Mouse (Mus musculus): ENCODE results near the gene Armcx3. TPM values are rescaled to one million over a fixed set of nuclear protein-coding genes. Genes with fewer than 3 reads are reported as not detected.
"Not testable (repeated sequence)": the region's sequence is repeated elsewhere in the genome, so short reads cannot be mapped to it uniquely, and the experiment has no call there.

The Armcx3 gene
- polyA plus RNA-seq, 1 experiment from 2014 or later = 62.5 TPM

DNA sequence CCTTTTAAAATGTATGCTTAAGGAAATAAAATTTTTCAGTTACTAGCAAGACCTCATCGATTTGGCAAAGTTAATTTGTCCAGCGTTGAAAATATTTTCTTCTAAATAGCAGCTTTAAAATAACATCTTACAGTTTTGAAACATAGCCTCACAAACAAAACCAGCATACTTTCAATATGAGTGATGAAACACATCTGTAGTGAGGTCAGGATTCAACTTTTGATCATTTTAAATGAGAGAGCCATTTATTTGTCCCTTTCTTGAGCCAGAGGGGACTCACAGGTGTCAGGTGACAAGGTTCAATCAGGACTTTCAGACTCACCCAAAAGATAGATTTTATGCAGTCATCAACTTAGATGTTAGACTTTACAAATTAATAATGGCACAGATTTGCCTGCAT, 4.5 kb upstream of the Armcx3 start:
- Histone ChIP-seq H3K9me3 (no peaks in the 10 kb centered on the region), H3K36me3 (no peaks in the 10 kb centered on the region), H3K4me2 (no peak overlapping the region), H3K27ac (no peak overlapping the region), H3K27me3 (peaks cover 29% of the 10 kb centered on the region), H3K4me3 (no peak overlapping the region), H3K4me1 (peaks cover 11% of the 10 kb centered on the region; the same call in 1 of the 2 replicates), H3K9ac (no peak overlapping the region)
- WGBS = 47% methylated on average over 2 of the region's 2 CpGs
- ATAC-seq (ENCODE audit: insufficient number of reproducible peaks, insufficient read depth, low FRiP score, low TSS enrichment, low read depth) = no peak

DNA sequence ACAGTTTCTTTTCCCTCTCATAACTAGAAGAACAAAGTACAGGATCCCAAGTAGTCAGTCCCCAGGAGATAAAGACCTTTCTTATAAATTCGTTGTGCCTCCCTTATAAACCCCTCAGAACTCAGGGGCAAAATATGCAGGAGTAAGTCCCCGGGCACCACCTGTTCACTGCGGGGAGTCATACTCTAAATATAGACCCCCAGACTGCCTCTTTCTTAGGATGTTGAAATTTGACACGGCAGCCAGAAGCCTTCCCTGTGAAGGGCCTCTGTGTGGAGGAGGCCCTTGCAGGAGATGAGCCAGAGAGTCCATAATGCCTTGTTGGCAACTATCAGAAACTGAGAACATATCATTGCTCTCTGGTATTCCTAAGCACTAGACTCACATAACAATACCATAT, 3.8 kb upstream of the Armcx3 start:
- WGBS = 35% methylated on average over 4 of the region's 4 CpGs

DNA sequence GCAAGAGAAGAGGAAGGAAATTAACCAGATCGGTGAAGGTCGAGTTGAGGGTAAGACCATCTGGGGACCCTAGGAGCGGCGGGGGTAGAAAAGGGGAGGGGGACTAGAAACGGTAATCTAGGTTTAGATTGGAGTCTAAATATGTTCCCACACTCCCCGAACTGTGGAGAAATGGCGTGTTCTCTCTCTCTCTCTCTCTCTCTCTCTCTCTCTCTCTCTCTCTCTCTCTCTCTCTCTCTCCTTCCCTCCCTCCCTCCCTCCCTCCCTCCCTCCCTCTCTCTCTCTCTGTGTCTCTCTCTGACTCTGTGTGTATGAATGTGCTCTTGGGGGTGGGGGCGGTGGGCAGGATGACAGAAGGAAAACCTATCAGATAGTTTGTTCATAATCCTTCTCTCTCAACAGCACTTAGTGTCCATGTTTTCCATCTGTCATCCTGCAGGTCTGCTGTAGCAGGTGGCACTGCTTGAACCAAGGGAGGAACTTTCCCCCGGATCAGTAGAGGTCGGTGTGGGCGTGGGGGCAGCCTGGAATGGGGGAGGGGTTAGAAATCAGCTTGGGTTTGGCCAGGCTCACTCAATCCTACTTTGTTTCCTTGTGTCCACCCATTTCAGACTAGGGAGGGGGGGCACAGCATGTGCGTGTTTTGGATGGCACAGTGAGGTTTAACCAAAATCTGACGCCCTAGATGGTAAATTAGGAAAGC, 1.0 kb downstream of the Armcx3 start:
- Histone ChIP-seq H3K27ac (peak overlapping the region; percentile 64; the same call in 1 of the 2 replicates), H3K4me2 (peak overlapping the region; percentile 58), H3K36me3 (no peaks in the 10 kb centered on the region), H3K4me3 (peak overlapping the region; percentile 60), H3K9me3 (no peaks in the 10 kb centered on the region), H3K4me1 (peaks cover 10% of the 10 kb centered on the region), H3K27me3 (peaks cover 17% of the 10 kb centered on the region), H3K9ac (peak overlapping the region; percentile 77)
- ATAC-seq (ENCODE audit: insufficient number of reproducible peaks, insufficient read depth, low FRiP score, low TSS enrichment, low read depth) = no peak
- WGBS = 19% methylated on average over 13 of the region's 13 CpGs

More for the DNA sequence above, 3.8 kb upstream of the Armcx3 start:
- Histone ChIP-seq H3K27me3 (peaks cover 29% of the 10 kb centered on the region), H3K9ac (no peak overlapping the region), H3K9me3 (no peaks in the 10 kb centered on the region), H3K4me3 (no peak overlapping the region), H3K27ac (no peak overlapping the region), H3K4me1 (peaks cover 11% of the 10 kb centered on the region), H3K4me2 (no peak overlapping the region), H3K36me3 (no peaks in the 10 kb centered on the region)
- ATAC-seq (ENCODE audit: insufficient number of reproducible peaks, insufficient read depth, low FRiP score, low TSS enrichment, low read depth) = no peak

DNA sequence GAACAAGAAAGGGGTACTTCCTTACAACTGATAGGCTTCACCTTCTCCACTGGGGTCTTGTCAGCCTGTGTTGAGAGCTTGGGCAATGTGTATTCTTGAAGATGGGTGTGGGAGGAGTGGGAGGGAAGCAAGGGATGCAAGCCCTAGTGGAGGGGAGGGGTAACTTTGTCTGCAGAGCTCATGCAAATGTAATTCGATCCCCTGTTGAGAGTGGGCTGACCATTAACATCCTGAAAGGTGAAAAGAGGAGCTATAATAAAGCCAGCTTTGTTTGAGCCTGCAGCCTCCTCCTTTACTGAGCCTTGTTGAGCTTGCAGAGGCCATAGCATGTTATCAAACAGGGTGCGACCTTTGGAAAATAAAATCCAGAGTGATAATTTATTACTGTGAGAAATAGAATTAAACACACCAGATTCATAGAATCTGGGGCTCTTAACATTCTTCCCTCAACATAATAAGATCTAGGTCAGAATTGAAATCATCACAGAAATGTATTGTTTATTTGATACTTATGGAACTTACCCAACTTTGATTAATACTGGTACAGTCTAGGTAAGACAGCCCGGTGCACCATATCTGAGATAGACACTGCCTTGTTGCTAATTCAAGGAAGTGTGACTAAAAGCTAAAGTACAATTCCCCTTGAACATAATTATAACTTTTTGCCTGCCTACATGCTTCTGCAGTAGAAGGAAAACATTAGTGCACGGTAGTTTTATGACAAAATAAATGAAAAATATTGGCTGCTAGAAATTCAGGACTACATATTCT, 7.2 kb downstream of the Armcx3 start:
- H3K4me1 ChIP-seq; H3K4me2 ChIP-seq; H3K27ac ChIP-seq; H3K27me3 ChIP-seq; H3K9me3 ChIP-seq; H3K4me3 ChIP-seq; ATAC-seq (ENCODE audit: insufficient number of reproducible peaks, insufficient read depth, low FRiP score, low TSS enrichment, low read depth); H3K9ac ChIP-seq; H3K36me3 ChIP-seq: not testable (repeated sequence)
- 41% methylated on average over 4 of the region's 4 CpGs for WGBS

DNA sequence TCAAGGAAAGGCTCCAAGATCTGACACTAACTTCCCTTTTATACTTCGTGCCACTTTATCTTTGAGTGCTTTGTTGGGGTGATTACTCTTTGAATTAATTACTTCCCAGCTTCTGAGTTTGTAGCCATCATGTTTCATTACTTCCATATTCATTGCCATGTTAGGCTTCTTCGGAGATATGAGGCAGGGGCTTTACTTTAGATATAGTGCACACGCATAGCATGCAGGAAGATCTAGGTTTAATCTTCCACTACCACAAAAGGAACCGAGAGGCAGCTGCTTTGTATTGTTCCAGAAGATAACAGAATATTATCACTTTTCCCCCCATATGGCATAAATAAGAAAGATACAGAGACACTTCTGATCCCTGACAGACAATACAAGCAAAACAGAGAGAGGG, 31.3 kb downstream of the Armcx3 start:
- Histone ChIP-seq H3K4me1 (no peaks in the 10 kb centered on the region), H3K4me3 (no peak overlapping the region), H3K27me3 (peaks cover 14% of the 10 kb centered on the region), H3K4me2 (no peak overlapping the region), H3K27ac (no peak overlapping the region), H3K9ac (no peak overlapping the region), H3K36me3 (no peaks in the 10 kb centered on the region), H3K9me3 (no peaks in the 10 kb centered on the region)
- ATAC-seq (ENCODE audit: insufficient number of reproducible peaks, insufficient read depth, low FRiP score, low TSS enrichment, low read depth) = no peak
- WGBS = 81% methylated on average over 4 of the region's 4 CpGs

DNA sequence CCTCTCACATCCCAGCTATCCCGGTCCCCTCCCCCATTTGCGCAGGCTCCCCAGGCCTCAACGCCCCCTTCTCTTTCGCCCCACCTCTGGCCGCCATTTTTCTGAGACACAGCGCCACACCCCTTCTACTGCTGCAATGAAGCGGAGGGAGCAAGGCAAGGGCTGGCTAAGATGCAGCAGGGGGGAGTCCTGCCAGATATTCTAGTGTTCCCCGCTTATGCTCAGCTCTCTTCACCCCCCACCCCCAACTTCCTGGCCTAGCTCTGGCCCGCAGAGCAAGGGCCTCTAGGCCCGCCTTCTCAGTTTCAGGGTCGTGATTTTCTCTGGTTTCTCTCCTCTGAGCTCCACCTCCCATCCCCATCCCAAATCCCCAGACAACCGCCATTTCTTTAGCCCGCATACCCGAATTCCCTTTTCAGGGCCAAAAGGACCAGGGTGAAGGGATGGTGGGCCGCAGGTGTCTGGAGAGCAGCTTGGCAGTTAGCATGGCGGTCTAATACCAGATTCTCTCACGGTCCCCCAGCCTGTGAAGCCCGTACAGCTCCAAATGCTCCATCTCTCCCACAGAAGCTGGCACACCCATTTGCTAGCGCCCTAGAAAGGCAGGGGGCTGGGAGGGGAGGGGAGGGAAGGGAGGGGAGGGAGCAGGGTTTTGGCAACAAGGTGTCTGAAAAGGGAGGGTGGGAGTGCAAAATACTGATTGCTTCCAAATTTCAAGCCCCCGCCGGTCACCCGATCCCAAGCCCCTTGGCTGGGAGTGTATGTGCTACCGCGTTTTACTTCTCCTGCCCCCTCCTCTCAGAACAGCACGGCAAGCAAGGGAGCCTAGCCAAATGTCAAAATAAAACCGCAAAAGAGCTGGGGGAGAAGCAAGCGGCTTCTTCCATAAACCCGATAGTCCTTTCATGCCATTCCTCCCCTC, 51.7 kb downstream of the Armcx3 start:
- peaks cover 54% of the 10 kb centered on the region for H3K27me3 ChIP-seq

DNA sequence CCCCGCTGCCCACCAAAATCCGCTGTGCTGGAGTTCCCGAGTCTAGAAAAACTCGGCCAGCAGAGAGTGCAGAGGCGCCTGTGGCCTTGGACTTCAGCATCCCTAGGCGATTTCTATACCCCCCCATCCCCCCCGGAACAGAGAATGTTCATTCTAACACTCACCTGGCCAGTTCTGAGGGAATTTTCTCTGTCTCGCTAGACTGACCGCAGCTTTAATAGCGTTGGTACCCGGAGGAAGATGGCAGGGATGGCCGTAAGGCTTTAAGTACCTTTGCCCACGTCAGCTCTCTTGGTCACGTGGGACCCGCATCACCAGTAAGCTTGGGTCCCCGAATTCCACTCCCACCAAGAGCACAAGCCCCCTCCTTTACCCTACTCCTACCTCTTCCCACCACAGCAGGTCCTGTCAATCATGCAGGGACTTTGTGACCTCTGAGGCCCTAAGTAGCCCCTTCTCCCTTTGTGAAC, 52.4 kb downstream of the Armcx3 start, which contains the start of gene Armcx2:
TSS of gene Armcx2 (minus strand) at position 467 of the 470 bp plus-strand sequence.
- Histone ChIP-seq H3K9me3 (no peaks in the 10 kb centered on the region), H3K9ac (peak within 1 kb of the TSS; percentile 74), H3K27me3 (peaks cover 54% of the 10 kb centered on the region), H3K4me3 (peak within 1 kb of the TSS; percentile 60), H3K4me1 (no peaks in the 10 kb centered on the region), H3K27ac (peak within 1 kb of the TSS; percentile 83), H3K4me2 (peak within 1 kb of the TSS; percentile 59), H3K36me3 (peaks cover 22% of the 10 kb centered on the region)
- peak; percentile 76 for ATAC-seq (ENCODE audit: insufficient number of reproducible peaks, insufficient read depth, low FRiP score, low TSS enrichment, low read depth)
- WGBS = 23% methylated on average over 16 of the region's 16 CpGs

More for the DNA sequence above, 51.7 kb downstream of the Armcx3 start:
- peak; percentile 74 for ATAC-seq (ENCODE audit: insufficient number of reproducible peaks, insufficient read depth, low FRiP score, low TSS enrichment, low read depth)
- peak overlapping the region; percentile 60 for H3K4me3 ChIP-seq
- H3K9ac ChIP-seq = peak overlapping the region; percentile 74
- peak overlapping the region; percentile 83 for H3K27ac ChIP-seq
- 24% methylated on average over 28 of the region's 28 CpGs for WGBS
- H3K9me3 ChIP-seq = no peaks in the 10 kb centered on the region
- peaks cover 22% of the 10 kb centered on the region for H3K36me3 ChIP-seq
- H3K4me2 ChIP-seq = peak overlapping the region; percentile 59
- H3K4me1 ChIP-seq = no peaks in the 10 kb centered on the region

Small RNAs within 50 kb of the gene (microRNA-seq; reads per million reads assigned to microRNA genes)
- gene Mir7093 = 0.74 reads per million

Other genes starting within 250 kb of the Armcx3 start
- 66.8 and 78.8 TPM in 2 replicates for gene Timm8a1, start 214.7 kb upstream of the Armcx3 start, polyA plus RNA-seq (2015; fragmentation: Nextera tagmentation; extraction: Ambion mirVana)
- 1.4 and 1.5 TPM in 2 replicates for gene Btk, start 173.0 kb upstream of the Armcx3 start, polyA plus RNA-seq (2015; fragmentation: Nextera tagmentation; extraction: Ambion mirVana)
- 430 and 455 TPM in 2 replicates for gene Rpl36a, start 170.9 kb upstream of the Armcx3 start, polyA plus RNA-seq (2015; fragmentation: Nextera tagmentation; extraction: Ambion mirVana)
- 4.0 and 4.5 TPM in 2 replicates for gene Gla, start 155.5 kb upstream of the Armcx3 start, polyA plus RNA-seq (2015; fragmentation: Nextera tagmentation; extraction: Ambion mirVana)
- 151 and 169 TPM in 2 replicates for gene Hnrnph2, start 155.4 kb upstream of the Armcx3 start, polyA plus RNA-seq (2015; fragmentation: Nextera tagmentation; extraction: Ambion mirVana)
- gene Armcx4, start 70.1 kb upstream of the Armcx3 start, polyA plus RNA-seq (2015; fragmentation: Nextera tagmentation; extraction: Ambion mirVana) = 6.2 and 6.6 TPM in 2 replicates
- 63.3 and 68.0 TPM in 2 replicates for gene Armcx1, start 38.6 kb upstream of the Armcx3 start, polyA plus RNA-seq (2015; fragmentation: Nextera tagmentation; extraction: Ambion mirVana)
- 34.5 and 36.6 TPM in 2 replicates for gene Armcx6, start 5.2 kb upstream of the Armcx3 start, polyA plus RNA-seq (2015; fragmentation: Nextera tagmentation; extraction: Ambion mirVana)
- 86.4 and 88.3 TPM in 2 replicates for gene Armcx2, start 52.6 kb downstream of the Armcx3 start, polyA plus RNA-seq (2015; fragmentation: Nextera tagmentation; extraction: Ambion mirVana)
- 0.90 and 1.0 TPM in 2 replicates for gene Nxf2, start 208.2 kb downstream of the Armcx3 start, polyA plus RNA-seq (2015; fragmentation: Nextera tagmentation; extraction: Ambion mirVana)

Data from embryonic facial prominence, embryonic 13.5 days (tissue).